Comparison of ENCODE assay signal across 20 mouse cellular contexts in the genomic region with DNA sequence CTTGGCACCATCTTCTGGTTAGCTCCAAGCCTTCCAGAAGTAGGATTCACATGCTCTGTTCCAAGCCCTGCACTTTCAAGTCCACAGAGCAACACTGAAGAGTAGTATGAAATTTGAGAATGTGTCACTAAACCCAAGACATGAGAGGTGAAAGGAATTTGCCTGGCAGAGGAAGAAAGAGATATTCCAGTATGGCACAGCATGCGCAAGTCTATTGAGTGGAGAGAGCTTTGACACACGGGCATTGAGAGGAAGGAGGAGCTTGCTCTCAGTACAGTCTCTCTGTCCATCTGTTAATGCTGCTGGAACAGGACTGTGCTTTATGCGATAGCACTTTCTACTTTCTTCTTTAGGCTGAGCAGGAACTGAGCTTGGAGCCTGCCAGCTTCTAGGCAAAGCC. TPM values are rescaled to one million over a fixed set of nuclear protein-coding genes. Genes with fewer than 3 reads are reported as not detected.
DNase-seq lines count a peak whose midpoint lies in the region; ATAC-seq and TF ChIP-seq lines count a peak whose summit lies in the region.
"Had no signal": no experiment of that assay in that cellular context is flagged by ENCODE, and none has a peak within 500 bp of the region (broad histone marks: within the 10 kb centered on the region; RNA-seq: fewer than 3 reads in every experiment).

No protein-coding gene starts in this region.

- no peak overlapping the region for H3K9ac ChIP-seq in lung, embryonic 14.5 days
- no peak overlapping the region for H3K9ac ChIP-seq in lung, embryonic 16.5 days (ENCODE audit: low read length)
- H3K9ac ChIP-seq: liver, embryonic 12.5 days had no signal

- no peak for TF ChIP-seq POLR2A in small intestine, adult 2 months (IDR thresholded peaks at IDR 0.05; ENCODE audit: low read depth, low read length)

- WGBS in lung, embryonic 14.5 days, result 47% methylated on average over 3 of the region's 3 CpGs
- WGBS in lung, embryonic 16.5 days, result 32% methylated on average over 3 of the region's 3 CpGs
- 48% methylated on average over 3 of the region's 3 CpGs for WGBS in small intestine, adult 2 months

- no peaks in the 10 kb centered on the region for H3K9me3 ChIP-seq in lung, embryonic 14.5 days (ENCODE audit: low read depth, low read length)
- H3K9me3 ChIP-seq in lung, embryonic 16.5 days (ENCODE audit: control insufficient read depth, low read length), result no peaks in the 10 kb centered on the region
- H3K9me3 ChIP-seq: forebrain, embryonic 10.5 days; liver, embryonic 12.5 days had no signal

- H3K27me3 ChIP-seq in lung, embryonic 14.5 days (ENCODE audit: insufficient read depth, low read length), result no peaks in the 10 kb centered on the region
- no peaks in the 10 kb centered on the region for H3K27me3 ChIP-seq in lung, embryonic 16.5 days (ENCODE audit: control insufficient read depth, insufficient read depth, low read depth, low read length)
- H3K27me3 ChIP-seq in small intestine, adult 2 months (ENCODE audit: control insufficient read depth, insufficient read depth, low read length), result no peaks in the 10 kb centered on the region
- H3K27me3 ChIP-seq: CH12.LX; liver, embryonic 12.5 days had no signal

- no peak for DNase-seq in gastrocnemius, adult 2 months
- no peak for DNase-seq in gastrocnemius, postnatal 14 days
- DNase-seq in lung, embryonic 14.5 days, result peak; percentile 47
- no peak for DNase-seq in lung, postnatal 4 days
- DNase-seq in left cerebral cortex, postnatal 4 days, result no peak
- DNase-seq in cerebellum, postnatal 25 days, result no peak
- DNase-seq: adrenal gland, adult 2 months; cerebellum, adult 8-10 months; kidney, adult 18-20 months; kidney, postnatal 10 days; midbrain, embryonic 14.5 days; retina, postnatal 1 day; right cerebral cortex, postnatal 4 days had no signal

- TF ChIP-seq CTCF in gastrocnemius, adult 2 months (IDR thresholded peaks at IDR 0.05), result no peak
- no peak for TF ChIP-seq CTCF in lung, embryonic 14.5 days (IDR thresholded peaks at IDR 0.05; ENCODE audit: low read depth)
- no peak for TF ChIP-seq CTCF in small intestine, adult 2 months (IDR thresholded peaks at IDR 0.05; ENCODE audit: extremely low read depth, insufficient read length, insufficient replicate concordance, low read depth, low read length)

- intact Hi-C loops in gastrocnemius, adult 2 months (cut with DNase I), result no loop called here
- intact Hi-C loops in gastrocnemius, postnatal 14 days (cut with DNase I; ENCODE audit: low total_unique reads), result no loop called here
- intact Hi-C loops in left cerebral cortex, postnatal 4 days (cut with DNase I), result no loop called here

- no peak overlapping the region for H3K4me2 ChIP-seq in lung, embryonic 14.5 days
- H3K4me2 ChIP-seq in lung, embryonic 16.5 days (ENCODE audit: low read depth, low read length), result no peak overlapping the region
- H3K4me2 ChIP-seq: liver, embryonic 12.5 days had no signal

- H3K36me3 ChIP-seq in lung, embryonic 14.5 days (ENCODE audit: insufficient read depth), result no peaks in the 10 kb centered on the region
- no peaks in the 10 kb centered on the region for H3K36me3 ChIP-seq in lung, embryonic 16.5 days (ENCODE audit: control insufficient read depth, insufficient read depth, low read length)
- H3K36me3 ChIP-seq in small intestine, adult 2 months (ENCODE audit: control insufficient read depth, insufficient read depth, low read length), result peaks cover 5% of the 10 kb centered on the region
- H3K36me3 ChIP-seq: forebrain, embryonic 10.5 days; liver, embryonic 12.5 days had no signal

- peak overlapping the region; percentile 46 for H3K27ac ChIP-seq in gastrocnemius, adult 2 months
- no peak overlapping the region for H3K27ac ChIP-seq in lung, embryonic 14.5 days (ENCODE audit: low read depth)
- H3K27ac ChIP-seq in lung, embryonic 16.5 days (ENCODE audit: low read length), result peak overlapping the region; percentile 5; the same call in 1 of the 2 replicates
- peak overlapping the region; percentile 68 for H3K27ac ChIP-seq in small intestine, adult 2 months (ENCODE audit: insufficient read depth, low read depth, low read length)
- H3K27ac ChIP-seq: forebrain, embryonic 10.5 days; layer of hippocampus, adult 2 months; liver, embryonic 12.5 days had no signal

- no peaks in the 10 kb centered on the region for H3K4me1 ChIP-seq in lung, embryonic 14.5 days (ENCODE audit: insufficient read depth)
- peaks cover 7% of the 10 kb centered on the region for H3K4me1 ChIP-seq in lung, embryonic 16.5 days (replicated peaks; ENCODE audit: control insufficient read depth, insufficient read depth, low read length)
- peaks cover 48% of the 10 kb centered on the region for H3K4me1 ChIP-seq in small intestine, adult 2 months (ENCODE audit: control insufficient read depth, insufficient read depth, insufficient read length, low read length)
- H3K4me1 ChIP-seq: forebrain, embryonic 10.5 days had no signal

- ATAC-seq in lung, embryonic 14.5 days (ENCODE audit: insufficient read depth), result peak; percentile 65
- ATAC-seq in lung, embryonic 16.5 days (ENCODE audit: low read depth), result peak; percentile 70
- ATAC-seq: hindbrain, embryonic 16.5 days; liver, embryonic 12.5 days had no signal

- H3K4me3 ChIP-seq in gastrocnemius, adult 2 months, result 0 out of 2 replicates have a peak overlapping the region, but pooled peaks have one; percentile 3
- H3K4me3 ChIP-seq in lung, embryonic 14.5 days (ENCODE audit: low read depth, low read length), result no peak overlapping the region
- H3K4me3 ChIP-seq in lung, embryonic 16.5 days (ENCODE audit: low read length), result no peak overlapping the region
- no peak overlapping the region for H3K4me3 ChIP-seq in small intestine, adult 2 months (ENCODE audit: low read depth, low read length)
- H3K4me3 ChIP-seq: forebrain, embryonic 10.5 days; layer of hippocampus, adult 2 months; liver, embryonic 12.5 days had no signal

RNA-seq across cellular contexts. Expression of a gene that starts 7.0 kb away (rescaled TPM):
- 10 to 100 TPM; 12.8 to 13.3 TPM for total RNA-seq in gastrocnemius, adult 2 months (2021)
- total RNA-seq in gastrocnemius, postnatal 14 days (2021), result 10 to 100 TPM; 13.2 to 14.2 TPM
- polyA plus RNA-seq in lung, embryonic 14.5 days (2014; fragmentation: Nextera tagmentation; extraction: Ambion mirVana), result 12.2 and 12.6 TPM in 2 replicates
- 9.0 and 9.6 TPM in 2 replicates for polyA plus RNA-seq in lung, embryonic 16.5 days (2015; fragmentation: Nextera tagmentation; extraction: Ambion mirVana)
- 36.2 and 104 TPM in 2 replicates for polyA plus RNA-seq in small intestine, adult 2 months (2012; rRNA removed)
- 10 to 100 TPM; 56.1 to 57.1 TPM for total RNA-seq in left cerebral cortex, postnatal 4 days (2021)

RNA-seq across cellular contexts. Expression of a gene that starts 7.1 kb away (rescaled TPM):
- 10 to 100 TPM; 18.5 to 22.3 TPM for total RNA-seq in gastrocnemius, adult 2 months (2021)
- total RNA-seq in gastrocnemius, postnatal 14 days (2021), result 1 to 10 TPM; 8.6 to 9.0 TPM
- polyA plus RNA-seq in lung, embryonic 14.5 days (2014; fragmentation: Nextera tagmentation; extraction: Ambion mirVana), result 4.3 and 4.7 TPM in 2 replicates
- 6.6 and 7.4 TPM in 2 replicates for polyA plus RNA-seq in lung, embryonic 16.5 days (2015; fragmentation: Nextera tagmentation; extraction: Ambion mirVana)
- 2.1 and 5.5 TPM in 2 replicates for polyA plus RNA-seq in small intestine, adult 2 months (2012; rRNA removed)
- total RNA-seq in left cerebral cortex, postnatal 4 days (2021), result 1 to 10 TPM; 6.5 to 7.3 TPM
